Mouse (Mus musculus) liver, adult 2 months (tissue): ENCODE measurements around the gene Onecut3.

Source experiments
- CTCF ChIP-seq: fragments of 200-500 bp; IDR thresholded peaks from 2 replicates; pipeline ENCODE4 v1.5.1; 2011; ENCODE audit warnings: low read depth, low read length, control low read depth
- POLR2A ChIP-seq: fragments of 200-500 bp; IDR thresholded peaks from 2 replicates; pipeline ENCODE4 v1.6.1; 2011; ENCODE audit warnings: low read length, control low read depth; ENCODE audit not compliant: insufficient read depth; ENCODE audit errors: extremely low read depth

- TF ChIP-seq CTCF (no peak), POLR2A (no peak)
Measured at GRCm38 (mm10) chr10:80450599-80450998, 44.0 kb upstream of the Onecut3 start.
